Mouse (Mus musculus) gastrocnemius, adult 18-20 months (tissue): ENCODE measurements around the gene Plekhf1. TPM values are rescaled to one million over a fixed set of nuclear protein-coding genes. Genes with fewer than 3 reads are reported as not detected.

Experiments used
- DNase-seq: peaks from one replicate; pipeline ENCODE4 v3.0.0; 2021; ENCODE audit warnings: low spot score
- total RNA-seq, 2 experiments: library from RNA; stranded (reverse); gene quantifications; 2 replicates each; pipeline ENCODE4 v1.2.3; 2021

Gene Plekhf1
- total RNA-seq, 2 experiments from 2014 or later, result 5.7 to 8.4 TPM

- no peak for DNase-seq
Observed at GRCm38 (mm10) chr7:38188281-38189075, 39.3 kb downstream of the Plekhf1 start.

GRCm38 (mm10) chr7:38187796-38188195 lies 40.0 kb downstream of the Plekhf1 start:
- DNase-seq, result no peak

- no peak for DNase-seq
Observed at GRCm38 (mm10) chr7:38186861-38187260, 41.0 kb downstream of the Plekhf1 start.

GRCm38 (mm10) chr7:38184786-38185185 lies 43.0 kb downstream of the Plekhf1 start:
- no peak for DNase-seq

- no peak for DNase-seq
Observed at GRCm38 (mm10) chr7:38184418-38184745, 43.4 kb downstream of the Plekhf1 start.

- DNase-seq, result peak; percentile 80
Observed at GRCm38 (mm10) chr7:38183709-38184417, 44.0 kb downstream of the Plekhf1 start.

GRCm38 (mm10) chr7:38182962-38183687 lies 44.7 kb downstream of the Plekhf1 start, which contains the start of gene 1600014C10Rik:
1600014C10Rik (plus strand) TSS chr7:38183217.
- no peak for DNase-seq

GRCm38 (mm10) chr7:38182596-38182961 lies 45.2 kb downstream of the Plekhf1 start:
- peak; percentile 87 for DNase-seq

- DNase-seq, result no peak
Observed at GRCm38 (mm10) chr7:38181366-38181765, 46.5 kb downstream of the Plekhf1 start.

- no peak for DNase-seq
Observed at GRCm38 (mm10) chr7:38179896-38180295, 47.9 kb downstream of the Plekhf1 start.

GRCm38 (mm10) chr7:38176056-38176455 lies 51.8 kb downstream of the Plekhf1 start:
- DNase-seq, result no peak

- DNase-seq, result no peak
Observed at GRCm38 (mm10) chr7:38174321-38175148, 53.3 kb downstream of the Plekhf1 start.

- no peak for DNase-seq
Observed at GRCm38 (mm10) chr7:38173871-38174270, 53.9 kb downstream of the Plekhf1 start.

GRCm38 (mm10) chr7:38167724-38168141 lies 60.1 kb downstream of the Plekhf1 start:
- peak; percentile 32 for DNase-seq

Other genes with a start within 250 kb of the Plekhf1 start
- gene Uri1, start 204.5 kb downstream of the Plekhf1 start, total RNA-seq, result 10 to 100 TPM; 29.4 to 30.3 TPM
- under 1 TPM in 1 of 2 experiments, not detected in 1; 0.14 TPM for gene Ccne1, start 120.5 kb downstream of the Plekhf1 start, total RNA-seq
- 10 to 100 TPM; 26.5 to 27.1 TPM for gene 1600014C10Rik, start 44.8 kb downstream of the Plekhf1 start, total RNA-seq
- 1 to 10 TPM; 6.1 to 7.5 TPM for gene Pop4, start 43.4 kb upstream of the Plekhf1 start, total RNA-seq